Mouse (Mus musculus) ES-Bruce4 (cell line): Measurements from ENCODE around the gene Pitpnm3. TPM values are rescaled to one million over a fixed set of nuclear protein-coding genes. Genes with fewer than 3 reads are reported as not detected.

ENCODE experiments used
- H3K27ac ChIP-seq: 2 replicates; pipeline ENCODE4 v1.5.1; 2012; ENCODE audit warnings: low read length, inconsistent platforms; ENCODE audit not compliant: insufficient read depth
- H3K27me3 ChIP-seq: 2 replicates; pipeline ENCODE4 v1.6.1; 2012; ENCODE audit warnings: mild to moderate bottlenecking, low read length, inconsistent platforms; ENCODE audit not compliant: control insufficient read depth, poor library complexity, insufficient read depth, severe bottlenecking
- H3K36me3 ChIP-seq: 2 replicates; pipeline ENCODE4 v1.6.1; 2012; ENCODE audit warnings: inconsistent platforms, mild to moderate bottlenecking, low read length, moderate library complexity; ENCODE audit not compliant: control insufficient read depth, poor library complexity, insufficient read depth, severe bottlenecking
- H3K4me1 ChIP-seq: one replicate; pipeline ENCODE4 v1.8.1; 2011; ENCODE audit warnings: low read length; ENCODE audit not compliant: control insufficient read depth, insufficient read depth
- H3K4me3 ChIP-seq: 2 replicates; pipeline ENCODE4 v1.5.1; 2011; ENCODE audit warnings: low read depth, mild to moderate bottlenecking, low read length
- H3K9ac ChIP-seq: 2 replicates; pipeline ENCODE4 v1.6.1; 2012; ENCODE audit warnings: low read depth, mild to moderate bottlenecking, inconsistent platforms; ENCODE audit not compliant: poor library complexity, severe bottlenecking
- H3K9me3 ChIP-seq: replicated peaks from 2 replicates; pipeline ENCODE4 v1.6.1; 2012; ENCODE audit warnings: mild to moderate bottlenecking, low read length, inconsistent platforms; ENCODE audit not compliant: control insufficient read depth, poor library complexity, insufficient read depth, severe bottlenecking
- CTCF ChIP-seq: IDR thresholded peaks from one replicate; pipeline ENCODE4 v1.8.1; 2011; ENCODE audit warnings: low read depth, low read length
- EP300 ChIP-seq: IDR thresholded peaks from 2 replicates; pipeline ENCODE4 v1.6.1; 2011; ENCODE audit warnings: low read depth, low read length; ENCODE audit not compliant: insufficient read depth
- POLR2A ChIP-seq: IDR thresholded peaks from one replicate; pipeline ENCODE4 v1.8.1; 2011; ENCODE audit warnings: low read length; ENCODE audit not compliant: insufficient read depth
- polyA plus RNA-seq: library from polyadenylated mRNA; stranded (reverse); fragments of >200 nt; gene quantifications from 2 replicates; pipeline ENCODE4 v1.2.4, GENCODE M21; 2011; ENCODE audit warnings: low read depth; ENCODE audit not compliant: missing spikeins, insufficient read depth, insufficient read length

Pitpnm3 gene
- polyA plus RNA-seq, 1 experiment, result 0.42 TPM

DNA sequence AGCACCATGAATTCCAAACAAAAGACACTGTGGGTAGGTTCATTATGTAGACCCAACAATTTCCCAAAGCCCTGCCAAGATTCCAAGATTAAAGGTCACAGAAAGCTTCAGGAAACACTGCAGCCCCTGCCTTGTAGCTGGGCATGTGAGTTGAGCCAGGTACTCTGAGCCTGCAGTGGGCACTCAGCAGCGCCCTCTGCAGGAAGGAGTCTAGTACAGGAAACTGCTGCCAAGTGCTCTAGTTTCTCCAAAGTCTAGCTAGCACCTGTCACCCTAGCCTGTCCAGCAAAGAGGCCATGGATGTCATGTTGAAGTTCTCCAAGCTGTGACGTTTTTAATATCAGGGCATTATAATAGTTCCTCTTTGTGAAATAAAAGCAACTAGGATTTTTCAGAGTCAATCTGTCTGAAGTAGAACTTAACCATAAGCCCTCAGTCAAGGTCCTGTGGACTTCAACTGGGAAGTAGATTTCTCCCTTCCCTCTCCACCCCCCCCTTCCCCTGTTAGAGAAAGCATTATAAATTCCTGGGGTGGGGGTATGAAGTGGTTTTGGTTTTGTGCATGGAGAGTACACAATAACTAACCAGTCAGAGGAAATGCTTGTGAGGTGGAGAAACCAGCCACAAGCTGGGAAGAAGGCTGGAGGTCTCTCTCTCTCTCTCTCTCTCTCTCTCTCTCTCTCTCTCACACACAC is 9.8 kb upstream of the Pitpnm3 start:
- no peaks in the 10 kb centered on the region for H3K9me3 ChIP-seq
- H3K27me3 ChIP-seq, result no peaks in the 10 kb centered on the region
- H3K27ac ChIP-seq, result no peak overlapping the region
- TF ChIP-seq POLR2A (no peak), CTCF (peak; percentile 94), EP300 (no peak)
- no peak overlapping the region for H3K4me3 ChIP-seq
- H3K4me1 ChIP-seq, result no peaks in the 10 kb centered on the region
- H3K36me3 ChIP-seq, result no peaks in the 10 kb centered on the region
- no peak overlapping the region for H3K9ac ChIP-seq

DNA sequence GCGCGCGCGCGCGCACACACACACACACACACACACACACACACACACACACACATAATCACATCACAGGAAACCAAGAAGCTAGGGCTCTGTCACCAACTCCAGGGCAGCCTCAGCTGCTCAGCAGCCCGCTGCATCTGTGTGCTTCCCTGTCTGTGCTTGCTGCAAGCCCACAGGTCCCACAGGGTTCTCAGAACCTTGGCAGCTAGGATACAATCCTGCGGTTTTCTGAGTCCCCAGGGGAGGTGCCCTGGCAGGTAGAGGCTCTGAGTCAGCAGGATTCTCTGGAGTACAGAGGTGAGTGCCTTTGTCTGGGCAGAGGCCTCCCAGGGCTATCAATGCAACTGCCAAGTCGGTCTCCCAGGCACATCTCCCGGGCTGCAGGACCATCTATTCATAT is 7.3 kb upstream of the Pitpnm3 start:
- peak overlapping the region; percentile 16; the same call in 1 of the 2 replicates for H3K4me3 ChIP-seq
- H3K4me1 ChIP-seq, result no peaks in the 10 kb centered on the region
- no peak for TF ChIP-seq POLR2A
- no peak for TF ChIP-seq CTCF
- H3K27ac ChIP-seq, result no peak overlapping the region
- no peaks in the 10 kb centered on the region for H3K27me3 ChIP-seq
- no peaks in the 10 kb centered on the region for H3K36me3 ChIP-seq
- peak overlapping the region; percentile 39; the same call in 1 of the 2 replicates for H3K9ac ChIP-seq
- no peaks in the 10 kb centered on the region for H3K9me3 ChIP-seq

- Histone ChIP-seq H3K4me1 (no peaks in the 10 kb centered on the region), H3K4me3 (no peak overlapping the region), H3K36me3 (no peaks in the 10 kb centered on the region), H3K9ac (no peak overlapping the region), H3K27me3 (peaks cover 12% of the 10 kb centered on the region), H3K27ac (no peak overlapping the region), H3K9me3 (no peaks in the 10 kb centered on the region)
- TF ChIP-seq POLR2A, result no peak
- no peak for TF ChIP-seq EP300
- TF ChIP-seq CTCF, result no peak
Measured at GRCm38 (mm10) chr11:72140198-72140597, 4.6 kb upstream of the Pitpnm3 start.

DNA sequence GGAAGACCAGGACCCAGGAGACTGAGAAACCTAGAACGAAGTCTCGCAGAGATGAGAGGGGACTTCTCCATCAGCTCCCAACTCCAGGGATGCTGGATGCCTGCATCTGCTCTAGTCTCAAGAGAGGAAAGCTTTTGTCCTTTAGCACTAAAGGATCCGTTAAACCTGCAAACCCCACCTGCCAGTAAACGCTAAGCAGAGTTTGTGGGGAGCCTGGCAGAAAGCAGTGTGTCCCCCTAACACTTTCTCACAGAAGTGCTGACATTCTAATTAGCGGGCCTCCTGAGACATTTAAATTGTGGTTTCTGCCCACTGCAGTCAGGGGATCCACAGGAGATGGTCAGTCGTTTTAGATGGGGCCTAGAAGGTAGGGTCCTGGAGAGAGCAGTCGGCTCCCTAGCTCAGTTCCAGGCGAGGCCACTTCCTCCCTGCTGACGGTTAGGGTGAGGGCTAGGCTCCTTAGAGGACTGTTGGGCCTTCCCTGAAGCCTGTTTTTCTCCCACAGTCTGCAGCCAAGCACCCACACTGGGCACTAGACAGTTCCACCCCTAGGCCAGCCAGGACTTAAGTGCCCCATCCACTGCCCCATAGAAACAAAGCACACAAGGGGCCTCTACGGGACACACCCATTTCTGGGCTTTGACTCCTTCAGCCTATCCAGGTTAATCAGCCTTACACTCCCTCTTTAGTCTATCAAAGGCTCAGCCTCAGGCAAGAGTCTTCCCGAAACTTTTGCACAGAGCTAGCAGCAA is 829 bp upstream of the Pitpnm3 start:
- no peak for TF ChIP-seq POLR2A
- TF ChIP-seq EP300, result no peak
- TF ChIP-seq CTCF, result no peak
- H3K27me3 ChIP-seq, result peaks cover 18% of the 10 kb centered on the region
- H3K9ac ChIP-seq, result no peak overlapping the region
- peak overlapping the region; percentile 69 for H3K4me3 ChIP-seq
- no peak overlapping the region for H3K27ac ChIP-seq
- H3K4me1 ChIP-seq, result no peaks in the 10 kb centered on the region
- H3K9me3 ChIP-seq, result no peaks in the 10 kb centered on the region
- H3K36me3 ChIP-seq, result no peaks in the 10 kb centered on the region

DNA sequence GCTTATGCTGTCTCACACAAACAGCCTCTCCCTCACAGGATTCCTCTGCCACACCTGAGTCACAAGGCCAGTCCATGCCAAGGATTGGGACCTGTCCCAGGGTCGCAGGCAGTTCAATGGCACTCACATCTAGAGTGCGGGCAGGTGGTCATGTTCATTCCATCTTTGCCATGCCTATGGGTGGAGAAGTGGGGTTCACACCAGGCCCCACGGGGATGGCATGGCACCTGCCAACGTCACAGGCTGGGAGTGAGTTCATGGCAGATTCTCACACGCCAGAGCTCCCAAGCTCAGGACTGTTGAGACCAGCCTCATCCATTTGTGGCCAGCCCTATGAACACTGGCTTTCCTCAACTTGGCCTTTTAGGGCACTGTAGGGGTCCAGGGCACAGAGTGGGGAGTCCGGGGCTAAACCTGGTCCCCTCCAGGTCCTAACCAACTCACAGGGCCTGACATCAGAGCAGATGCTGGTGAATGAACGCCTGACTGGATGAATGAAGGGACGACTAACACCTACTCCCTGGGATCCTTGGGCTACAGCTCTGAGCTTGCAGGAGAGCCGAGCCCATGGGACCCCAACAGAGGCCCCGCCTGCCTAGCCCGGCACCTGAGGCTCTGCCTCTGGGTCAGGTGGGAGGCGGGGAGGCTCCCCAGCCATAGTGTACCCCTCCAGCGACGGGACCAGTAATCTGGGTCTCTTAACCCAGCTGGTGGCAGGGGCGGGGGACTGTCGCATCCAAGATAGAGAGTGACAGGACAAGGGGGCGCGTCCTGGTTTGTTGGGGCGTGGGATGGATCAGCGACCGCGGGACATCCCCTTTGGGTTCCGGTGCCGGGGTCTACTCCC is 819 bp downstream of the Pitpnm3 start:
- Histone ChIP-seq H3K36me3 (no peaks in the 10 kb centered on the region), H3K27ac (no peak overlapping the region), H3K4me1 (no peaks in the 10 kb centered on the region), H3K9ac (peak overlapping the region; percentile 76), H3K9me3 (no peaks in the 10 kb centered on the region), H3K4me3 (peak overlapping the region; percentile 63), H3K27me3 (peaks cover 18% of the 10 kb centered on the region)
- TF ChIP-seq CTCF, result no peak
- TF ChIP-seq EP300, result no peak
- no peak for TF ChIP-seq POLR2A
